Mouse (Mus musculus): ENCODE results near the gene Kcnj6. TPM values are rescaled to one million over a fixed set of nuclear protein-coding genes. Genes with fewer than 3 reads are reported as not detected.
A peak's percentile ranks its signal among the peaks of the same experiment; 100 is the strongest.

The Kcnj6 gene
- total and polyA plus RNA-seq, 2 experiments from 2014 or later, result 1.5 to 8.7 TPM

GRCm38 (mm10) chr16:94883196-94883595, 114.3 kb downstream of the Kcnj6 start:
- no peak for TF ChIP-seq CTCF (IDR thresholded peaks at IDR 0.05; ENCODE audit: low read depth)
- Histone ChIP-seq H3K9me3 (ENCODE audit: low read length) (no peaks in the 10 kb centered on the region), H3K4me2 (ENCODE audit: low read depth) (no peak overlapping the region), H3K9ac (no peak overlapping the region), H3K4me1 (ENCODE audit: insufficient read depth) (peaks cover 17% of the 10 kb centered on the region), H3K27ac (ENCODE audit: low read depth, low read length) (no peak overlapping the region), H3K36me3 (ENCODE audit: insufficient read depth) (no peaks in the 10 kb centered on the region), H3K4me3 (ENCODE audit: low read depth, low read length) (no peak overlapping the region), H3K27me3 (ENCODE audit: insufficient read depth, low read length) (no peaks in the 10 kb centered on the region)
- WGBS, result 65% methylated on average over 8 of the region's 8 CpGs
- DNase-seq (peak; percentile 53), ATAC-seq (no peak)

DNA sequence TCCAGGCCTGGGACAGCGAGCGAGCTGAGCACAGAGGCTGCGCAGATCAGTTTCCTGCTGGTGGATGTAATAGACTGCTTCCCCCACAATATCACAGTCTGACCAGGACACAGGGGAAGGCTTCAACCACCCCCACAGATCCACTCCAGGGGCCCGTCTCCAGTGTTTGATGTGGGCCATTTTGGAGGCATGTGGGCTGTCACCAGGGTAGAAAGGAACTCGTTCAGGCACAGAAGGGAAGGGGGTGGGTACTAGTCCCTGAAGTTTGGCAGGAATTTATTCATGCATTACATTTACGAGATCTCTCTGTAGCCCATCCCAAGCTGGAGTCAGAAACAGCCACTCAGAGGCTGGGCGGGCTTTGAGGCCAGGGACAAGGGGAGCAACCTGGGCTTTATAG, 115.4 kb downstream of the Kcnj6 start:
- no peak for TF ChIP-seq CTCF (IDR thresholded peaks at IDR 0.05; ENCODE audit: low read depth)
- H3K9ac ChIP-seq, result no peak overlapping the region
- no peak overlapping the region for H3K4me2 ChIP-seq (ENCODE audit: low read depth)
- DNase-seq, result no peak
- H3K4me3 ChIP-seq (ENCODE audit: low read depth, low read length), result no peak overlapping the region
- 62% methylated on average over 7 of the region's 7 CpGs for WGBS
- no peaks in the 10 kb centered on the region for H3K9me3 ChIP-seq (ENCODE audit: low read length)
- peaks cover 17% of the 10 kb centered on the region for H3K4me1 ChIP-seq (ENCODE audit: insufficient read depth)
- no peak overlapping the region for H3K27ac ChIP-seq (ENCODE audit: low read depth, low read length)
- H3K27me3 ChIP-seq (ENCODE audit: insufficient read depth, low read length), result no peaks in the 10 kb centered on the region
- no peak for ATAC-seq
- H3K36me3 ChIP-seq (ENCODE audit: insufficient read depth), result no peaks in the 10 kb centered on the region

DNA sequence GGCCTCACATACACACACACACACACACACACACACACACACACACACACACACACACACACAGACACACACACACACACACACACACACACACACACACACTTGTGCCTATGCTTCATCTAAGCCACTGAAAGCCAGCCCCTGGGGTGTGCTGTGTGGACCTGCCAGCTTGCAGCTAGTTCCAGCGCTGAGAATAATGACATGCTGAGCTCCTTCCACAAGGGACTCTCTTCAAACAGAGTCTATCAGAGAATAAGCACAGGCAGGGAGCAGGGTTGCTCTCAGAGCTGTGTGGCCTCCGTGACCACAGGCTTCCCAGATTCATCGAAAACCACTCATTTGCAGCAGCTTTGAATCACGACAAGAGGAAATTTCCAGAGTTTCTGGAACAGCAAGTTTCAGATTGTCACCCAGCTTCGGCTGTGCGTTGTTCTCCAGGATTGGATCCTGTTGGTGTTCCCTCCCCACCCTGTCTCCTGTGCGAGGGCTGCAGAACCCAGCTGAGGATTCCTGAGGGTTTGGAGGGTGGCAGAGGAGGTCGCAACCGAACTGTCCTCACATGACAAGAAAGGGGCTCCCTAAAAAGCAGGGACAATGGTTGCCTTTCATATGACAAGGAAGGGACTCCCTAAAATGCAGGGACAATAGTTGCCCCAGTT, 124.8 kb downstream of the Kcnj6 start:
- Histone ChIP-seq H3K4me2 (ENCODE audit: low read depth) (no peak overlapping the region), H3K9ac (no peak overlapping the region), H3K4me1 (ENCODE audit: insufficient read depth) (no peaks in the 10 kb centered on the region), H3K27me3 (ENCODE audit: insufficient read depth, low read length) (no peaks in the 10 kb centered on the region), H3K27ac (ENCODE audit: low read depth, low read length) (no peak overlapping the region), H3K4me3 (ENCODE audit: low read depth, low read length) (no peak overlapping the region), H3K36me3 (ENCODE audit: insufficient read depth) (no peaks in the 10 kb centered on the region), H3K9me3 (ENCODE audit: low read length) (no peaks in the 10 kb centered on the region)
- DNase-seq, result peak; percentile 48
- TF ChIP-seq CTCF (IDR thresholded peaks at IDR 0.05; ENCODE audit: low read depth), result no peak; the same call in 1 of the 2 replicates
- WGBS, result 25% methylated on average over 9 of the region's 9 CpGs
- peak; percentile 80 for ATAC-seq

GRCm38 (mm10) chr16:94868354-94868753, 129.1 kb downstream of the Kcnj6 start:
- no peak overlapping the region for H3K27ac ChIP-seq (ENCODE audit: low read depth, low read length)
- H3K36me3 ChIP-seq (ENCODE audit: insufficient read depth), result no peaks in the 10 kb centered on the region
- no peaks in the 10 kb centered on the region for H3K9me3 ChIP-seq (ENCODE audit: low read length)
- no peaks in the 10 kb centered on the region for H3K27me3 ChIP-seq (ENCODE audit: insufficient read depth, low read length)
- H3K4me2 ChIP-seq (ENCODE audit: low read depth), result no peak overlapping the region
- no peaks in the 10 kb centered on the region for H3K4me1 ChIP-seq (ENCODE audit: insufficient read depth)
- H3K9ac ChIP-seq, result no peak overlapping the region
- ATAC-seq (no peak), DNase-seq (no peak)
- no peak overlapping the region for H3K4me3 ChIP-seq (ENCODE audit: low read depth, low read length)
- TF ChIP-seq CTCF (IDR thresholded peaks at IDR 0.05; ENCODE audit: low read depth), result no peak
- WGBS, result 87% methylated on average over 5 of the region's 5 CpGs

- Histone ChIP-seq H3K27ac (ENCODE audit: low read depth, low read length) (no peak overlapping the region), H3K36me3 (ENCODE audit: insufficient read depth) (no peaks in the 10 kb centered on the region), H3K4me3 (ENCODE audit: low read depth, low read length) (no peak overlapping the region), H3K4me1 (ENCODE audit: insufficient read depth) (no peaks in the 10 kb centered on the region), H3K4me2 (ENCODE audit: low read depth) (no peak overlapping the region), H3K9me3 (ENCODE audit: low read length) (no peaks in the 10 kb centered on the region), H3K9ac (no peak overlapping the region), H3K27me3 (ENCODE audit: insufficient read depth, low read length) (no peaks in the 10 kb centered on the region)
- TF ChIP-seq CTCF (IDR thresholded peaks at IDR 0.05; ENCODE audit: low read depth), result no peak
- ATAC-seq (no peak), DNase-seq (no peak)
- whole genome bisulfite sequencing, result 49% methylated on average over 14 of the region's 14 CpGs
Measured at GRCm38 (mm10) chr16:94866300-94866956, 131.1 kb downstream of the Kcnj6 start.

- no peak overlapping the region for H3K4me3 ChIP-seq (ENCODE audit: low read depth, low read length)
- 87% methylated on average over 1 of the region's 1 CpGs for WGBS
- H3K4me2 ChIP-seq (ENCODE audit: low read depth), result no peak overlapping the region
- no peaks in the 10 kb centered on the region for H3K9me3 ChIP-seq (ENCODE audit: low read length)
- no peaks in the 10 kb centered on the region for H3K36me3 ChIP-seq (ENCODE audit: insufficient read depth)
- peak; percentile 18; the same call in 1 of the 2 replicates for TF ChIP-seq CTCF (IDR thresholded peaks at IDR 0.05; ENCODE audit: low read depth)
- no peak for DNase-seq
- no peak overlapping the region for H3K27ac ChIP-seq (ENCODE audit: low read depth, low read length)
- H3K4me1 ChIP-seq (ENCODE audit: insufficient read depth), result no peaks in the 10 kb centered on the region
- no peaks in the 10 kb centered on the region for H3K27me3 ChIP-seq (ENCODE audit: insufficient read depth, low read length)
- no peak for ATAC-seq
- H3K9ac ChIP-seq, result no peak overlapping the region
Measured at GRCm38 (mm10) chr16:94865796-94866195, 131.7 kb downstream of the Kcnj6 start.

DNA sequence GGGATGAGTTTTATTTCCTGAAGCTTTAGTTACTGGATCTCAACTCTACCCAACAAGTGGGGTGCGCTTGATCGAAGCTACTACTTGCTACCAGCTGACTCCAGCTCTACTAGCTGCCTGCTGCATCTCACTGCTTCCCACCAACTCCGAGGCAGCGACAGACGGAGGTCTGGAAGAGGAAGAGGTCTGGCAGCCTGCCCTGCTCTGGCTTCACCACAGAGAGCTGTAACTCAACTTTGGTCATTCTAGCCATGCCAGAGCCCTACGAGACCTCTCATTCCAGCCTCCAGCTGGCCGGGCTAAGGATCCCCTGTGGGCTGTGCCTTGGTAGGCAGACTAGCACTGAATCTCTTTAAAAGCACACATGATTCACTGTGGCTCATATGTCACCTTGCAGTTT, 132.4 kb downstream of the Kcnj6 start:
- Histone ChIP-seq H3K36me3 (ENCODE audit: insufficient read depth) (no peaks in the 10 kb centered on the region), H3K9ac (no peak overlapping the region), H3K27ac (ENCODE audit: low read depth, low read length) (no peak overlapping the region), H3K27me3 (ENCODE audit: insufficient read depth, low read length) (no peaks in the 10 kb centered on the region), H3K9me3 (ENCODE audit: low read length) (no peaks in the 10 kb centered on the region), H3K4me2 (ENCODE audit: low read depth) (no peak overlapping the region), H3K4me1 (ENCODE audit: insufficient read depth) (no peaks in the 10 kb centered on the region), H3K4me3 (ENCODE audit: low read depth, low read length) (no peak overlapping the region)
- ATAC-seq (no peak), DNase-seq (no peak)
- 85% methylated on average over 7 of the region's 7 CpGs for WGBS
- TF ChIP-seq CTCF (IDR thresholded peaks at IDR 0.05; ENCODE audit: low read depth), result no peak

All from forebrain, postnatal 0 days (tissue).